Comparison of ENCODE assay signal across 8 mouse cellular contexts in genomic region chr14:76657375-76657774, GRCm38 (mm10).
A peak's percentile ranks its signal among the peaks of the same experiment; 100 is the strongest.
DNase-seq lines count a peak whose midpoint lies in the region; ATAC-seq and TF ChIP-seq lines count a peak whose summit lies in the region.

No protein-coding gene starts in this region.

- no peak overlapping the region for H3K9ac ChIP-seq in liver, adult 2 months (ENCODE audit: low read depth, low read length)
- H3K9ac ChIP-seq in liver, embryonic 11.5 days (ENCODE audit: low read depth, low read length): no peak overlapping the region
- H3K9ac ChIP-seq in hindbrain, postnatal 0 days (replicated peaks; ENCODE audit: low read length): no peak overlapping the region

- no peak for ATAC-seq in liver, embryonic 11.5 days (replicated peaks; ENCODE audit: low FRiP score)
- ATAC-seq in hindbrain, postnatal 0 days: peak; percentile 48

- intact Hi-C loops in left cerebral cortex, postnatal 10 days (cut with DNase I): no loop called here

- H3K9me3 ChIP-seq in liver, embryonic 11.5 days (ENCODE audit: control insufficient read depth, low read length): no peaks in the 10 kb centered on the region
- H3K9me3 ChIP-seq in hindbrain, postnatal 0 days (ENCODE audit: low read length): no peaks in the 10 kb centered on the region

- H3K4me1 ChIP-seq in liver, adult 2 months (ENCODE audit: control insufficient read depth, insufficient read depth, low read length): no peaks in the 10 kb centered on the region
- H3K4me1 ChIP-seq in liver, embryonic 11.5 days (replicated peaks; ENCODE audit: control insufficient read depth, insufficient read depth, low read length): peaks cover 3% of the 10 kb centered on the region; the same call in 1 of the 2 replicates
- peaks cover 10% of the 10 kb centered on the region for H3K4me1 ChIP-seq in hindbrain, postnatal 0 days (ENCODE audit: insufficient read depth, low read length)
- H3K4me1 ChIP-seq in thymus, adult 2 months (replicated peaks; ENCODE audit: control insufficient read depth, insufficient read depth, low read length): peaks cover 24% of the 10 kb centered on the region

- no peaks in the 10 kb centered on the region for H3K79me2 ChIP-seq in liver, adult 2 months (ENCODE audit: control insufficient read depth, insufficient read depth, low read length)

- DNase-seq in liver, adult 2 months (ENCODE audit: extremely low read depth, low read depth, low spot score): peak; percentile 53
- DNase-seq in liver, embryonic 11.5 days (ENCODE audit: low spot score): no peak
- peak; percentile 41 to 54 for DNase-seq in cerebellum, postnatal 25 days
- peak; percentile 68 for DNase-seq in hindbrain, postnatal 0 days (ENCODE audit: low spot score)
- DNase-seq in splenic B cell, adult 2 months (ENCODE audit: low read depth, low spot score): peak; percentile 21
- DNase-seq in thymus, adult 2 months: no peak
- DNase-seq in left cerebral cortex, postnatal 10 days (ENCODE audit: extremely low spot score in 1 of 2, low spot score in 2 of 2): no peak
- DNase-seq in gastrocnemius, postnatal 10 days: no peak

- no peak overlapping the region for H3K27ac ChIP-seq in liver, adult 2 months (replicated peaks; ENCODE audit: insufficient read depth, low read depth, low read length)
- H3K27ac ChIP-seq in liver, embryonic 11.5 days (ENCODE audit: low read depth, low read length): no peak overlapping the region
- H3K27ac ChIP-seq in hindbrain, postnatal 0 days: peak overlapping the region; percentile 56; the same call in 1 of the 2 replicates
- no peak overlapping the region for H3K27ac ChIP-seq in thymus, adult 2 months (ENCODE audit: control insufficient read depth, insufficient read depth, low read length)

- no peak for TF ChIP-seq CTCF in liver, adult 2 months (IDR thresholded peaks at IDR 0.05; ENCODE audit: low read depth, low read length)
- TF ChIP-seq CTCF in hindbrain, postnatal 0 days (IDR thresholded peaks at IDR 0.05; ENCODE audit: low read depth): no peak
- no peak for TF ChIP-seq CTCF in thymus, adult 2 months (IDR thresholded peaks at IDR 0.05; ENCODE audit: borderline replicate concordance, control insufficient read depth, extremely low read depth, insufficient read depth, low read length, poor library complexity)

- no peak overlapping the region for H3K4me2 ChIP-seq in liver, embryonic 11.5 days
- no peak overlapping the region for H3K4me2 ChIP-seq in hindbrain, postnatal 0 days (ENCODE audit: low read depth, low read length)

- TF ChIP-seq POLR2A in liver, adult 2 months (IDR thresholded peaks at IDR 0.05; ENCODE audit: extremely low read depth, insufficient read depth, low read length): no peak
- no peak for TF ChIP-seq POLR2A in thymus, adult 2 months (IDR thresholded peaks at IDR 0.05; ENCODE audit: control insufficient read depth, extremely low read depth, insufficient read depth, low read length, poor library complexity)

- H3K4me3 ChIP-seq in liver, adult 2 months (ENCODE audit: insufficient read depth, low read depth, low read length): no peak overlapping the region
- no peak overlapping the region for H3K4me3 ChIP-seq in liver, embryonic 11.5 days (ENCODE audit: low read depth, low read length)
- H3K4me3 ChIP-seq in hindbrain, postnatal 0 days (ENCODE audit: low read length): no peak overlapping the region
- no peak overlapping the region for H3K4me3 ChIP-seq in thymus, adult 2 months (ENCODE audit: control insufficient read depth, insufficient read depth, low read length)

- no peaks in the 10 kb centered on the region for H3K36me3 ChIP-seq in liver, adult 2 months (ENCODE audit: control insufficient read depth, insufficient read depth, low read length)
- H3K36me3 ChIP-seq in liver, embryonic 11.5 days (ENCODE audit: control insufficient read depth, insufficient read depth, low read length): no peaks in the 10 kb centered on the region
- no peaks in the 10 kb centered on the region for H3K36me3 ChIP-seq in hindbrain, postnatal 0 days (ENCODE audit: insufficient read depth, low read length)
- H3K36me3 ChIP-seq in splenic B cell, adult 2 months (ENCODE audit: control insufficient read depth, insufficient read depth, low read length, poor library complexity, severe bottlenecking): no peaks in the 10 kb centered on the region
- H3K36me3 ChIP-seq in thymus, adult 2 months (ENCODE audit: control insufficient read depth, insufficient read depth, low read length): no peaks in the 10 kb centered on the region

- no peaks in the 10 kb centered on the region for H3K27me3 ChIP-seq in liver, adult 2 months (ENCODE audit: control insufficient read depth, insufficient read depth, low read length)
- no peaks in the 10 kb centered on the region for H3K27me3 ChIP-seq in liver, embryonic 11.5 days (replicated peaks; ENCODE audit: control insufficient read depth, insufficient read depth, low read length)
- H3K27me3 ChIP-seq in hindbrain, postnatal 0 days (ENCODE audit: insufficient read depth, low read length): no peaks in the 10 kb centered on the region
- no peaks in the 10 kb centered on the region for H3K27me3 ChIP-seq in splenic B cell, adult 2 months (ENCODE audit: control insufficient read depth, insufficient read depth, low read length, poor library complexity, severe bottlenecking)
- no peaks in the 10 kb centered on the region for H3K27me3 ChIP-seq in thymus, adult 2 months (ENCODE audit: control insufficient read depth, insufficient read depth, low read length)

- WGBS in liver, adult 2 months: 24% methylated on average over 7 of the region's 7 CpGs
- 67% methylated on average over 7 of the region's 7 CpGs for WGBS in liver, embryonic 11.5 days
- WGBS in hindbrain, postnatal 0 days: 16% methylated on average over 7 of the region's 7 CpGs
- 78% methylated on average over 7 of the region's 7 CpGs for WGBS in thymus, adult 2 months

Comparison
In these comparisons a context has a peak if more than half of its experiments do, and no peak if none do; other contexts are left out.
1. DNase-seq: peak in liver, adult 2 months (single experiment), cerebellum, postnatal 25 days (2 of 2), hindbrain, postnatal 0 days (single experiment) and splenic B cell, adult 2 months (single experiment); none in liver, embryonic 11.5 days (single experiment), thymus, adult 2 months (single experiment), left cerebral cortex, postnatal 10 days (0 of 2) and gastrocnemius, postnatal 10 days (single experiment).